Mouse (Mus musculus): ENCODE measurements around the gene Gipc2. TPM values are rescaled to one million over a fixed set of nuclear protein-coding genes. Genes with fewer than 3 reads are reported as not detected.

The Gipc2 gene
- polyA plus RNA-seq, 1 experiment from 2014 or later: 2.3 TPM

- no peak for ATAC-seq (ENCODE audit: low FRiP score, low read depth)
- peaks cover 14% of the 10 kb centered on the region for H3K27me3 ChIP-seq (replicated peaks)
- no peak overlapping the region for H3K27ac ChIP-seq
- H3K36me3 ChIP-seq: no peaks in the 10 kb centered on the region
- WGBS: 91% methylated on average over 8 of the region's 8 CpGs
- no peak overlapping the region for H3K9ac ChIP-seq
- no peaks in the 10 kb centered on the region for H3K9me3 ChIP-seq
- no peak overlapping the region for H3K4me3 ChIP-seq
- peaks cover 20% of the 10 kb centered on the region for H3K4me1 ChIP-seq
- no peak overlapping the region for H3K4me2 ChIP-seq (replicated peaks)
Observed at GRCm38 (mm10) chr3:152163320-152163719, 2.7 kb downstream of the Gipc2 start.

GRCm38 (mm10) chr3:152160607-152161006 lies 5.4 kb downstream of the Gipc2 start:
- Histone ChIP-seq H3K4me2 (replicated peaks) (no peak overlapping the region), H3K27me3 (replicated peaks) (peaks cover 7% of the 10 kb centered on the region), H3K4me1 (peaks cover 3% of the 10 kb centered on the region; the same call in 1 of the 2 replicates), H3K27ac (no peak overlapping the region), H3K9ac (no peak overlapping the region), H3K36me3 (no peaks in the 10 kb centered on the region), H3K4me3 (no peak overlapping the region), H3K9me3 (no peaks in the 10 kb centered on the region)
- no peak for ATAC-seq (ENCODE audit: low FRiP score, low read depth)
- 62% methylated on average over 4 of the region's 4 CpGs for WGBS

GRCm38 (mm10) chr3:152159321-152159720 lies 6.7 kb downstream of the Gipc2 start:
- no peak overlapping the region for H3K4me2 ChIP-seq (replicated peaks)
- H3K27ac ChIP-seq: no peak overlapping the region
- no peaks in the 10 kb centered on the region for H3K9me3 ChIP-seq
- no peak overlapping the region for H3K4me3 ChIP-seq
- 0 out of 2 replicates have a peak, but pooled peaks have one; percentile 11 for ATAC-seq (ENCODE audit: low FRiP score, low read depth)
- no peaks in the 10 kb centered on the region for H3K4me1 ChIP-seq
- no peaks in the 10 kb centered on the region for H3K36me3 ChIP-seq
- H3K27me3 ChIP-seq (replicated peaks): no peaks in the 10 kb centered on the region; the same call in 1 of the 2 replicates
- H3K9ac ChIP-seq: no peak overlapping the region

- ATAC-seq (ENCODE audit: low FRiP score, low read depth): peak; percentile 62; the same call in 1 of the 2 replicates
- H3K4me2 ChIP-seq (replicated peaks): no peak overlapping the region
- WGBS: 64% methylated on average over 10 of the region's 10 CpGs
- no peak overlapping the region for H3K27ac ChIP-seq
- no peaks in the 10 kb centered on the region for H3K9me3 ChIP-seq
- no peaks in the 10 kb centered on the region for H3K4me1 ChIP-seq
- H3K27me3 ChIP-seq (replicated peaks): no peaks in the 10 kb centered on the region; the same call in 1 of the 2 replicates
- no peaks in the 10 kb centered on the region for H3K36me3 ChIP-seq
- H3K4me3 ChIP-seq: no peak overlapping the region
- H3K9ac ChIP-seq: no peak overlapping the region
Observed at GRCm38 (mm10) chr3:152158344-152159291, 7.4 kb downstream of the Gipc2 start.

GRCm38 (mm10) chr3:152156816-152157496 lies 9.1 kb downstream of the Gipc2 start:
- Histone ChIP-seq H3K9ac (no peak overlapping the region), H3K27ac (no peak overlapping the region), H3K27me3 (replicated peaks) (no peaks in the 10 kb centered on the region), H3K9me3 (no peaks in the 10 kb centered on the region), H3K4me2 (replicated peaks) (no peak overlapping the region), H3K4me1 (no peaks in the 10 kb centered on the region), H3K36me3 (no peaks in the 10 kb centered on the region), H3K4me3 (no peak overlapping the region)
- ATAC-seq (ENCODE audit: low FRiP score, low read depth): no peak
- 86% methylated on average over 23 of the region's 23 CpGs for WGBS

GRCm38 (mm10) chr3:152155296-152155948 lies 10.6 kb downstream of the Gipc2 start:
- no peaks in the 10 kb centered on the region for H3K4me1 ChIP-seq
- H3K9ac ChIP-seq: no peak overlapping the region
- no peaks in the 10 kb centered on the region for H3K9me3 ChIP-seq
- ATAC-seq (ENCODE audit: low FRiP score, low read depth): no peak
- no peak overlapping the region for H3K27ac ChIP-seq
- no peak overlapping the region for H3K4me3 ChIP-seq
- H3K36me3 ChIP-seq: no peaks in the 10 kb centered on the region
- 46% methylated on average over 11 of the region's 11 CpGs for WGBS
- no peaks in the 10 kb centered on the region for H3K27me3 ChIP-seq (replicated peaks)
- H3K4me2 ChIP-seq (replicated peaks): no peak overlapping the region

GRCm38 (mm10) chr3:152154095-152154494 lies 11.9 kb downstream of the Gipc2 start:
- no peak overlapping the region for H3K27ac ChIP-seq
- H3K36me3 ChIP-seq: no peaks in the 10 kb centered on the region
- no peaks in the 10 kb centered on the region for H3K4me1 ChIP-seq
- no peak for ATAC-seq (ENCODE audit: low FRiP score, low read depth)
- H3K9ac ChIP-seq: no peak overlapping the region
- 88% methylated on average over 5 of the region's 5 CpGs for WGBS
- no peak overlapping the region for H3K4me3 ChIP-seq
- H3K27me3 ChIP-seq (replicated peaks): no peaks in the 10 kb centered on the region
- no peak overlapping the region for H3K4me2 ChIP-seq (replicated peaks)
- H3K9me3 ChIP-seq: no peaks in the 10 kb centered on the region

GRCm38 (mm10) chr3:152153152-152153551 lies 12.9 kb downstream of the Gipc2 start:
- no peaks in the 10 kb centered on the region for H3K4me1 ChIP-seq
- no peaks in the 10 kb centered on the region for H3K27me3 ChIP-seq (replicated peaks)
- no peak for ATAC-seq (ENCODE audit: low FRiP score, low read depth)
- H3K4me3 ChIP-seq: no peak overlapping the region
- H3K9ac ChIP-seq: no peak overlapping the region
- H3K27ac ChIP-seq: no peak overlapping the region
- H3K9me3 ChIP-seq: no peaks in the 10 kb centered on the region
- no peaks in the 10 kb centered on the region for H3K36me3 ChIP-seq
- H3K4me2 ChIP-seq (replicated peaks): no peak overlapping the region
- 75% methylated on average over 2 of the region's 2 CpGs for WGBS

GRCm38 (mm10) chr3:152152483-152152804 lies 13.6 kb downstream of the Gipc2 start:
- Histone ChIP-seq H3K27ac (no peak overlapping the region), H3K9ac (no peak overlapping the region), H3K9me3 (no peaks in the 10 kb centered on the region), H3K27me3 (replicated peaks) (no peaks in the 10 kb centered on the region), H3K4me2 (replicated peaks) (no peak overlapping the region), H3K4me3 (no peak overlapping the region), H3K36me3 (no peaks in the 10 kb centered on the region), H3K4me1 (no peaks in the 10 kb centered on the region)
- 88% methylated on average over 1 of the region's 1 CpGs for WGBS
- no peak for ATAC-seq (ENCODE audit: low FRiP score, low read depth)

- H3K27ac ChIP-seq: no peak overlapping the region
- ATAC-seq (ENCODE audit: low FRiP score, low read depth): 0 out of 2 replicates have a peak, but pooled peaks have one; percentile 25
- no peak overlapping the region for H3K4me3 ChIP-seq
- H3K27me3 ChIP-seq (replicated peaks): no peaks in the 10 kb centered on the region
- no peak overlapping the region for H3K9ac ChIP-seq
- no peaks in the 10 kb centered on the region for H3K4me1 ChIP-seq
- WGBS: 63% methylated on average over 29 of the region's 29 CpGs
- no peaks in the 10 kb centered on the region for H3K36me3 ChIP-seq
- H3K4me2 ChIP-seq (replicated peaks): peak overlapping the region; percentile 49
- no peaks in the 10 kb centered on the region for H3K9me3 ChIP-seq
Observed at GRCm38 (mm10) chr3:152151725-152152482, 14.1 kb downstream of the Gipc2 start.

- Histone ChIP-seq H3K4me1 (no peaks in the 10 kb centered on the region), H3K9ac (no peak overlapping the region), H3K4me2 (replicated peaks) (no peak overlapping the region), H3K27me3 (replicated peaks) (no peaks in the 10 kb centered on the region), H3K27ac (no peak overlapping the region), H3K9me3 (no peaks in the 10 kb centered on the region), H3K36me3 (no peaks in the 10 kb centered on the region), H3K4me3 (no peak overlapping the region)
- ATAC-seq (ENCODE audit: low FRiP score, low read depth): no peak
- 73% methylated on average over 3 of the region's 3 CpGs for WGBS
Observed at GRCm38 (mm10) chr3:152149863-152150262, 16.2 kb downstream of the Gipc2 start.

Measured in neural tube, embryonic 12.5 days (tissue).